Mouse (Mus musculus) embryonic facial prominence, embryonic 13.5 days (tissue): Measurements from ENCODE around the gene Lrch1. TPM values are rescaled to one million over a fixed set of nuclear protein-coding genes. Genes with fewer than 3 reads are reported as not detected.

Source experiments
- ATAC-seq: fragments of 200-750 bp; cut with Nextera tagmentation; 2 replicates; pipeline ENCODE4 v1.8.0; 2017; ENCODE audit warnings: low read depth; ENCODE audit not compliant: insufficient number of reproducible peaks, insufficient read depth, low FRiP score, low TSS enrichment
- H3K27ac ChIP-seq: fragments of 300-500 bp; sonication (generic); 2 replicates; pipeline ENCODE4 v1.5.1; 2015; ENCODE audit warnings: moderate library complexity, mild to moderate bottlenecking, inconsistent platforms
- H3K27me3 ChIP-seq: fragments of 300-500 bp; sonication (generic); 2 replicates; pipeline ENCODE4 v1.6.1; 2015; ENCODE audit warnings: mild to moderate bottlenecking, inconsistent platforms
- H3K36me3 ChIP-seq: fragments of 300-500 bp; sonication (generic); 2 replicates; pipeline ENCODE4 v1.6.1; 2015; ENCODE audit warnings: mild to moderate bottlenecking, inconsistent platforms
- H3K4me1 ChIP-seq: fragments of 300-500 bp; sonication (generic); 2 replicates; pipeline ENCODE4 v1.6.1; 2015; ENCODE audit warnings: inconsistent platforms
- H3K4me2 ChIP-seq: fragments of 300-500 bp; sonication (generic); 2 replicates; pipeline ENCODE4 v1.6.1; 2015; ENCODE audit warnings: moderate library complexity, mild to moderate bottlenecking, inconsistent platforms
- H3K4me3 ChIP-seq: fragments of 300-500 bp; sonication (generic); 2 replicates; pipeline ENCODE4 v1.5.1; 2015; ENCODE audit warnings: mild to moderate bottlenecking, inconsistent platforms
- H3K9ac ChIP-seq: fragments of 300-500 bp; sonication (generic); 2 replicates; pipeline ENCODE4 v1.6.1; 2015; ENCODE audit warnings: mild to moderate bottlenecking, inconsistent platforms
- H3K9me3 ChIP-seq: fragments of 300-500 bp; sonication (generic); 2 replicates; pipeline ENCODE4 v1.6.1; 2016; ENCODE audit warnings: inconsistent platforms
- WGBS: fragments of 180-500 bp; shearing (Covaris S2); methylation state at CpG from one replicate; pipeline ENCODE4 v1.1.7; 2015; ENCODE audit warnings: mixed read lengths; 5-methylcytosine and 5-hydroxymethylcytosine counted together
- polyA plus RNA-seq: library from polyadenylated mRNA; unstranded; fragments of >200 nt; fragmentation: Nextera tagmentation; extraction: Ambion mirVana; gene quantifications from 2 replicates; pipeline ENCODE4 v1.2.1, GENCODE M21; 2015

The Lrch1 gene
- polyA plus RNA-seq, 1 experiment from 2014 or later = 16.8 TPM

- H3K4me3 ChIP-seq = no peak overlapping the region
- no peak overlapping the region for H3K9ac ChIP-seq
- ATAC-seq = no peak
Observed at GRCm38 (mm10) chr14:74845661-74846274, 101.9 kb downstream of the Lrch1 start.

GRCm38 (mm10) chr14:74841708-74842107 lies 106.0 kb downstream of the Lrch1 start:
- Histone ChIP-seq H3K27me3 (no peaks in the 10 kb centered on the region), H3K9ac (no peak overlapping the region), H3K4me3 (no peak overlapping the region), H3K27ac (no peak overlapping the region), H3K4me2 (no peak overlapping the region), H3K9me3 (no peaks in the 10 kb centered on the region), H3K4me1 (peaks cover 23% of the 10 kb centered on the region), H3K36me3 (no peaks in the 10 kb centered on the region)
- ATAC-seq = no peak
- WGBS = 76% methylated on average over 2 of the region's 2 CpGs

More at GRCm38 (mm10) chr14:74845661-74846274, 101.9 kb downstream of the Lrch1 start:
- Histone ChIP-seq H3K4me2 (no peak overlapping the region), H3K27me3 (no peaks in the 10 kb centered on the region), H3K9me3 (no peaks in the 10 kb centered on the region), H3K27ac (peak overlapping the region; percentile 44; the same call in 1 of the 2 replicates), H3K36me3 (no peaks in the 10 kb centered on the region), H3K4me1 (peaks cover 47% of the 10 kb centered on the region)
- WGBS = 23% methylated on average over 2 of the region's 2 CpGs

- no peaks in the 10 kb centered on the region for H3K9me3 ChIP-seq
- peaks cover 19% of the 10 kb centered on the region for H3K4me1 ChIP-seq
- WGBS = 66% methylated on average over 3 of the region's 3 CpGs
- H3K36me3 ChIP-seq = no peaks in the 10 kb centered on the region
- no peak overlapping the region for H3K4me3 ChIP-seq
- no peak overlapping the region for H3K9ac ChIP-seq
- no peak for ATAC-seq
- no peaks in the 10 kb centered on the region for H3K27me3 ChIP-seq
- H3K4me2 ChIP-seq = no peak overlapping the region
- no peak overlapping the region for H3K27ac ChIP-seq
Observed at GRCm38 (mm10) chr14:74841297-74841696, 106.4 kb downstream of the Lrch1 start.

GRCm38 (mm10) chr14:74840820-74841219 lies 106.9 kb downstream of the Lrch1 start:
- H3K9ac ChIP-seq = no peak overlapping the region
- WGBS = 26% methylated on average over 3 of the region's 3 CpGs
- H3K4me1 ChIP-seq = peaks cover 18% of the 10 kb centered on the region
- H3K9me3 ChIP-seq = no peaks in the 10 kb centered on the region
- no peaks in the 10 kb centered on the region for H3K36me3 ChIP-seq
- H3K4me2 ChIP-seq = no peak overlapping the region
- H3K27me3 ChIP-seq = no peaks in the 10 kb centered on the region
- no peak overlapping the region for H3K4me3 ChIP-seq
- 0 out of 2 replicates have a peak, but pooled peaks have one; percentile 43 for ATAC-seq
- no peak overlapping the region for H3K27ac ChIP-seq

- Histone ChIP-seq H3K4me2 (no peak overlapping the region), H3K27me3 (no peaks in the 10 kb centered on the region), H3K27ac (no peak overlapping the region), H3K4me1 (peaks cover 13% of the 10 kb centered on the region), H3K9me3 (no peaks in the 10 kb centered on the region), H3K9ac (no peak overlapping the region), H3K36me3 (0 out of 2 replicates have a peak, but pooled peaks cover under 1% of the 10 kb centered on the region), H3K4me3 (no peak overlapping the region)
- 65% methylated on average over 2 of the region's 2 CpGs for WGBS
- no peak for ATAC-seq
Observed at GRCm38 (mm10) chr14:74840328-74840727, 107.3 kb downstream of the Lrch1 start.

- peaks cover 16% of the 10 kb centered on the region for H3K4me1 ChIP-seq
- H3K9me3 ChIP-seq = no peaks in the 10 kb centered on the region
- no peak overlapping the region for H3K9ac ChIP-seq
- H3K27ac ChIP-seq = no peak overlapping the region
- no peak overlapping the region for H3K4me3 ChIP-seq
- no peak overlapping the region for H3K4me2 ChIP-seq
- no peak for ATAC-seq
- 84% methylated on average over 7 of the region's 7 CpGs for WGBS
- no peaks in the 10 kb centered on the region for H3K27me3 ChIP-seq
- H3K36me3 ChIP-seq = peaks cover 9% of the 10 kb centered on the region; the same call in 1 of the 2 replicates
Observed at GRCm38 (mm10) chr14:74838816-74839215, 108.9 kb downstream of the Lrch1 start.

- H3K4me2 ChIP-seq = no peak overlapping the region
- H3K4me1 ChIP-seq = peaks cover 10% of the 10 kb centered on the region; the same call in 1 of the 2 replicates
- no peaks in the 10 kb centered on the region for H3K9me3 ChIP-seq
- no peak overlapping the region for H3K4me3 ChIP-seq
- H3K27ac ChIP-seq = no peak overlapping the region
- H3K27me3 ChIP-seq = no peaks in the 10 kb centered on the region
- WGBS = 75% methylated on average over 1 of the region's 1 CpGs
- H3K36me3 ChIP-seq = peaks cover 9% of the 10 kb centered on the region
- no peak overlapping the region for H3K9ac ChIP-seq
- ATAC-seq = no peak
Observed at GRCm38 (mm10) chr14:74835010-74835409, 112.7 kb downstream of the Lrch1 start.

- Histone ChIP-seq H3K9ac (no peak overlapping the region), H3K9me3 (no peaks in the 10 kb centered on the region), H3K36me3 (peaks cover 9% of the 10 kb centered on the region), H3K27ac (no peak overlapping the region), H3K4me3 (no peak overlapping the region), H3K4me1 (peaks cover 10% of the 10 kb centered on the region; the same call in 1 of the 2 replicates), H3K4me2 (no peak overlapping the region), H3K27me3 (no peaks in the 10 kb centered on the region)
- no peak for ATAC-seq
- WGBS = 89% methylated on average over 1 of the region's 1 CpGs
Observed at GRCm38 (mm10) chr14:74834215-74834614, 113.5 kb downstream of the Lrch1 start.

- Histone ChIP-seq H3K27me3 (no peaks in the 10 kb centered on the region), H3K9ac (no peak overlapping the region), H3K4me1 (peaks cover 10% of the 10 kb centered on the region; the same call in 1 of the 2 replicates), H3K9me3 (no peaks in the 10 kb centered on the region), H3K27ac (no peak overlapping the region), H3K4me2 (no peak overlapping the region), H3K4me3 (no peak overlapping the region), H3K36me3 (peaks cover 9% of the 10 kb centered on the region)
- ATAC-seq = no peak
- 73% methylated on average over 5 of the region's 5 CpGs for WGBS
Observed at GRCm38 (mm10) chr14:74831653-74832052, 116.0 kb downstream of the Lrch1 start.

GRCm38 (mm10) chr14:74831050-74831449 lies 116.6 kb downstream of the Lrch1 start:
- no peak overlapping the region for H3K4me2 ChIP-seq
- ATAC-seq = no peak
- no peak overlapping the region for H3K4me3 ChIP-seq
- H3K9me3 ChIP-seq = no peaks in the 10 kb centered on the region
- no peaks in the 10 kb centered on the region for H3K27me3 ChIP-seq
- H3K4me1 ChIP-seq = peaks cover 10% of the 10 kb centered on the region; the same call in 1 of the 2 replicates
- no peak overlapping the region for H3K9ac ChIP-seq
- H3K36me3 ChIP-seq = peaks cover 9% of the 10 kb centered on the region
- 76% methylated on average over 5 of the region's 5 CpGs for WGBS
- H3K27ac ChIP-seq = no peak overlapping the region

- Histone ChIP-seq H3K4me3 (no peak overlapping the region), H3K9me3 (no peaks in the 10 kb centered on the region), H3K27me3 (no peaks in the 10 kb centered on the region), H3K27ac (no peak overlapping the region), H3K4me1 (peaks cover 10% of the 10 kb centered on the region; the same call in 1 of the 2 replicates), H3K9ac (no peak overlapping the region), H3K4me2 (no peak overlapping the region), H3K36me3 (peaks cover 10% of the 10 kb centered on the region)
- ATAC-seq = no peak
- 78% methylated on average over 2 of the region's 2 CpGs for WGBS
Observed at GRCm38 (mm10) chr14:74830591-74830990, 117.1 kb downstream of the Lrch1 start.
